Mouse (Mus musculus): ENCODE results near the gene Chchd3.

Chchd3 gene

GRCm38 (mm10) chr6:32803646-32804045, 256.4 kb downstream of the Chchd3 start:
- no peak for DNase-seq (ENCODE audit: low spot score in 2 of 2)

- no peak for DNase-seq (ENCODE audit: low spot score in 2 of 2)
These were observed 258.3 kb downstream of the Chchd3 start for GRCm38 (mm10) chr6:32801776-32802175.

- no peak for DNase-seq (ENCODE audit: low spot score in 2 of 2)
These were observed 262.5 kb downstream of the Chchd3 start for GRCm38 (mm10) chr6:32797525-32797924.

- DNase-seq (ENCODE audit: low spot score in 2 of 2), result no peak
These were observed 264.2 kb downstream of the Chchd3 start for GRCm38 (mm10) chr6:32795653-32796500.

- DNase-seq (ENCODE audit: low spot score in 2 of 2), result no peak
These were observed 266.5 kb downstream of the Chchd3 start for GRCm38 (mm10) chr6:32793575-32793974.

GRCm38 (mm10) chr6:32793163-32793562, 266.9 kb downstream of the Chchd3 start:
- DNase-seq (ENCODE audit: low spot score in 2 of 2), result no peak

- no peak for DNase-seq (ENCODE audit: low spot score in 2 of 2)
These were observed 269.6 kb downstream of the Chchd3 start for GRCm38 (mm10) chr6:32790487-32790886.

- DNase-seq (ENCODE audit: low spot score in 2 of 2), result no peak
These were observed 272.7 kb downstream of the Chchd3 start for GRCm38 (mm10) chr6:32787399-32787798.

- DNase-seq (ENCODE audit: low spot score in 2 of 2), result no peak
These were observed 273.9 kb downstream of the Chchd3 start for GRCm38 (mm10) chr6:32786196-32786595.

- no peak for DNase-seq (ENCODE audit: low spot score in 2 of 2)
These were observed 277.0 kb downstream of the Chchd3 start for GRCm38 (mm10) chr6:32783102-32783501.

GRCm38 (mm10) chr6:32780602-32781001, 279.5 kb downstream of the Chchd3 start:
- DNase-seq (ENCODE audit: low spot score in 2 of 2), result no peak

GRCm38 (mm10) chr6:32776384-32776783, 283.7 kb downstream of the Chchd3 start:
- no peak for DNase-seq (ENCODE audit: low spot score in 2 of 2)

- DNase-seq (ENCODE audit: low spot score in 2 of 2), result no peak
These were observed 305.5 kb downstream of the Chchd3 start for GRCm38 (mm10) chr6:32754524-32754923.

- DNase-seq (ENCODE audit: low spot score in 2 of 2), result no peak
These were observed 310.2 kb downstream of the Chchd3 start for GRCm38 (mm10) chr6:32749821-32750220.

GRCm38 (mm10) chr6:32748777-32749176, 311.3 kb downstream of the Chchd3 start:
- DNase-seq (ENCODE audit: low spot score in 2 of 2), result no peak

GRCm38 (mm10) chr6:32747333-32747732, 312.7 kb downstream of the Chchd3 start:
- DNase-seq (ENCODE audit: low spot score in 2 of 2), result no peak

Measured in urinary bladder, postnatal 36 days (tissue).